Mouse (Mus musculus): ENCODE results near the gene Slc37a1. TPM values are rescaled to one million over a fixed set of nuclear protein-coding genes. Genes with fewer than 3 reads are reported as not detected.

Slc37a1 gene
- total and polyA plus RNA-seq, 3 experiments = 5.7 to 13.4 (median 13.1) TPM

Other genes starting within 250 kb of the Slc37a1 start
- gene Abcg1, start 229.1 kb upstream of the Slc37a1 start, total RNA-seq (2021) = 10 to 100 TPM in 1 of 2 experiments, 1 to 10 TPM in 1; 5.2 to 18.6 TPM
- gene Abcg1, start 229.1 kb upstream of the Slc37a1 start, polyA plus RNA-seq (2012; rRNA removed) = 7.9 and 8.2 TPM in 2 replicates
- gene Tff3, start 157.1 kb upstream of the Slc37a1 start, total RNA-seq (2021) = not detected
- gene Tff3, start 157.1 kb upstream of the Slc37a1 start, polyA plus RNA-seq (2012; rRNA removed) = 0.44 and 0.48 TPM in 2 replicates
- gene Tff2, start 142.5 kb upstream of the Slc37a1 start, total RNA-seq (2021) = not detected
- 1.1 TPM in 1 of 2 replicates, not detected in the other for gene Tff2, start 142.5 kb upstream of the Slc37a1 start, polyA plus RNA-seq (2012; rRNA removed)
- gene Tff1, start 121.5 kb upstream of the Slc37a1 start, total RNA-seq (2021) = not detected
- gene Tff1, start 121.5 kb upstream of the Slc37a1 start, polyA plus RNA-seq (2012; rRNA removed) = 0.16 and 6.8 TPM in 2 replicates
- gene Tmprss3, start 87.8 kb upstream of the Slc37a1 start, total RNA-seq (2021) = not detected
- gene Tmprss3, start 87.8 kb upstream of the Slc37a1 start, polyA plus RNA-seq (2012; rRNA removed) = not detected in 2 replicates
- gene Ubash3a, start 78.9 kb upstream of the Slc37a1 start, total RNA-seq (2021) = under 1 TPM in 1 of 2 experiments, not detected in 1; 0.24 TPM
- gene Ubash3a, start 78.9 kb upstream of the Slc37a1 start, polyA plus RNA-seq (2012; rRNA removed) = 0.16 and 0.18 TPM in 2 replicates
- 1 to 10 TPM; 4.5 to 8.0 TPM for gene Rsph1, start 9.4 kb upstream of the Slc37a1 start, total RNA-seq (2021)
- 0.21 and 0.22 TPM in 2 replicates for gene Rsph1, start 9.4 kb upstream of the Slc37a1 start, polyA plus RNA-seq (2012; rRNA removed)
- gene Pde9a, start 99.4 kb downstream of the Slc37a1 start, total RNA-seq (2021) = 1 to 10 TPM; 2.5 to 3.4 TPM
- gene Pde9a, start 99.4 kb downstream of the Slc37a1 start, polyA plus RNA-seq (2012; rRNA removed) = 1.9 and 3.1 TPM in 2 replicates
- 10 to 100 TPM; 15.8 to 19.1 TPM for gene Wdr4, start 233.2 kb downstream of the Slc37a1 start, total RNA-seq (2021)
- gene Wdr4, start 233.2 kb downstream of the Slc37a1 start, polyA plus RNA-seq (2012; rRNA removed) = 35.0 and 41.2 TPM in 2 replicates
- 100 to 1,000 TPM; 472 to 552 TPM for gene Ndufv3, start 233.3 kb downstream of the Slc37a1 start, total RNA-seq (2021)
- 84.6 and 101 TPM in 2 replicates for gene Ndufv3, start 233.3 kb downstream of the Slc37a1 start, polyA plus RNA-seq (2012; rRNA removed)